Mouse (Mus musculus) G1E (cell line): ENCODE measurements around the gene Gm13288.
"Not testable (repeated sequence)": the region's sequence is repeated elsewhere in the genome, so short reads cannot be mapped to it uniquely, and the experiment has no call there.

Experiments used
- CTCF ChIP-seq: IDR thresholded peaks from 2 replicates; pipeline ENCODE4 v1.5.1; 2012; ENCODE audit warnings: low read depth, low read length, inconsistent platforms, mixed read lengths
- GATA1 ChIP-seq: IDR thresholded peaks from 2 replicates; pipeline ENCODE4 v1.6.1; 2012; ENCODE audit warnings: borderline replicate concordance, low read length, inconsistent platforms, mixed read lengths
- GATA2 ChIP-seq: IDR thresholded peaks from 2 replicates; pipeline ENCODE4 v1.6.1; 2012; ENCODE audit warnings: low read depth, low read length, inconsistent platforms, borderline replicate concordance
- POLR2AphosphoS5 ChIP-seq: IDR thresholded peaks from 2 replicates; pipeline ENCODE4 v1.6.1; 2012; ENCODE audit warnings: low read depth, low read length, inconsistent platforms; ENCODE audit not compliant: insufficient replicate concordance
- TAL1 ChIP-seq: conservative IDR thresholded peaks from 2 replicates; pipeline ENCODE4 v1.6.1; 2012; ENCODE audit warnings: low read depth, low read length, inconsistent platforms, mixed read lengths

- TF ChIP-seq TAL1, CTCF, GATA1, POLR2AphosphoS5, GATA2: not testable (repeated sequence)
These were observed 23.0 kb upstream of the Gm13288 start for GRCm38 (mm10) chr4:88782335-88782734.
